Mouse (Mus musculus) E14TG2a.4 (cell line): ENCODE data around the gene Nlrp4f.

Experiments used
- H3K27me3 ChIP-seq: 2 replicates; pipeline ENCODE4 v1.6.1; 2014; ENCODE audit warnings: low read length, control low read depth; ENCODE audit not compliant: insufficient read depth
- H3K36me3 ChIP-seq: 2 replicates; pipeline ENCODE4 v1.6.1; 2014; ENCODE audit warnings: low read length, control low read depth; ENCODE audit not compliant: insufficient read depth
- H3K4me1 ChIP-seq: replicated peaks from 2 replicates; pipeline ENCODE4 v1.6.1; 2014; ENCODE audit warnings: low read depth, low read length, control low read depth
- H3K4me3 ChIP-seq: replicated peaks from 2 replicates; pipeline ENCODE4 v1.5.1; 2014; ENCODE audit warnings: mild to moderate bottlenecking, low read length
- H3K9me3 ChIP-seq: 2 replicates; pipeline ENCODE4 v1.6.1; 2014; ENCODE audit warnings: low read length, control low read depth
- CTCF ChIP-seq: conservative IDR thresholded peaks from 2 replicates; pipeline ENCODE4 v1.5.1; 2014; ENCODE audit warnings: low read length
- NANOG ChIP-seq: IDR thresholded peaks from 2 replicates; pipeline ENCODE4 v1.6.1; 2014; ENCODE audit warnings: borderline replicate concordance, low read length, mixed read lengths
- POU5F1 ChIP-seq: IDR thresholded peaks from 2 replicates; pipeline ENCODE4 v1.6.1; 2014; ENCODE audit warnings: low read length, borderline replicate concordance

Nlrp4f gene

DNA sequence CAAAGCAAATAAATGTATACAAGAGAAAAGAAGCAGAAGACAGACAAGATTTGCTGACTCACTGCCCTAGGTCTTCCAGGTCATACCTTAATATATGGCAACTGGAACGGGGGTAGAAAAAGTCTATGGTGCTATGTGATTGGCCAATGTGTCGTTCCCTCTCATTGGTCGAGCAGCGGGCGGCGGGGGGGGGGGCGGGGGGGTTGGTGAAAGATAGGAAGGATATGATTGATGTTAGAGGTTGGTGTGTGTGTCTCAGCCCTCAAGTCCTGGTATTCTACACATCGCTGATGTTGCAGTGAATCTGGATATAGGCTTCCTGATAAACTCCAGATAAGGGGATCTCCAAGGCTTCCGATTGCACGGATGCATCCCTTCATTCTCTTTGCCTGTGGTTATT, at the start of gene Nlrp4f:
TSS of gene Nlrp4f (minus strand) at position 101 of the 400 bp plus-strand sequence.
- TF ChIP-seq NANOG (no peak), CTCF (no peak)
- Histone ChIP-seq H3K4me1 (peaks cover 7% of the 10 kb centered on the region), H3K27me3 (no peaks in the 10 kb centered on the region), H3K9me3 (no peaks in the 10 kb centered on the region), H3K36me3 (no peaks in the 10 kb centered on the region), H3K4me3 (no peak within 1 kb of the TSS)

DNA sequence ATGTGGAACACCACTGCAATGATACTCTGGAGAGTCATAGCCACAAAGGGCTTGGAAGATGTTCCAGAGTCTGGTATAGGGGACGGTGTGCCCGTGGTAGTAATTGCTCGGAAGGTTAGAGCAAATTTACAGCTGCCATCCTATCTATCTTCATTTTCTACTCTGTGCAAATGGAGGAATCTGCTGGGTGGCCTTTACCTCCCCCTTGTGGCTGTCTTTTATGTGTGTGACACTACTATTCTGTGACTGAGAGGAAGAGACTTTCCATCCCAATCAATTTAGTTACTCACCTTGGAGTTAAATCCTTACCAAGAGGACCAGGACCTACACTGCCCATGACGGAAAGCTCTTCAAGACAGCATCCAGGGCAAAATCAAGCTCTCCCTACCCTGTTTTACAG, 37.5 kb upstream of the Nlrp4f start:
- H3K27me3 ChIP-seq: no peaks in the 10 kb centered on the region
- H3K4me3 ChIP-seq: 0 out of 2 replicates have a peak overlapping the region, but pooled peaks have one; percentile 95
- TF ChIP-seq NANOG (no peak), CTCF (peak; percentile 40)
- no peaks in the 10 kb centered on the region for H3K9me3 ChIP-seq
- peaks cover 30% of the 10 kb centered on the region for H3K36me3 ChIP-seq
- peaks cover 34% of the 10 kb centered on the region for H3K4me1 ChIP-seq

DNA sequence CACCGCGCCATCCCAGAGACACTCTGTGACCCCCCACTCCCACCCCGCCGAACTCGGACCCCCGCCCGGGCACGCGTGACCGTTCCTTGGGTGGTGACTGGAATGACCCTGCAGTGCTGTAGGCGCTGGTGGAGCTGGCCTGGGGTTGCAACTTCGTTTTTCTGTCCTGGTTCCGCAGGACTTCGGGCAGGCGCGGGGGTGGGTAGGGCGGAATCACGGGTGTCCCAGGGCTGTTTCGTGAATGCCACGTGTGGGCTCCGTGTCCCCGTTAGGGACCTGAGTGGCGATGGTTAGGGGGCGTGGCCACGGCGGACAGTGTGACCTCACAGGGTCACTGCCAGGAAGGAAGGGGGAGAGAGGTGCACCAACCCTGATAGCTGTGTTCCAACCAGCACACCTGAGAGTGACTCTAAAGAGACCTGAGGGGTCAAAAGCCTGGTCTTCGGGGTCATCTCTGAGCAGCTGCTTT, 36.6 kb upstream of the Nlrp4f start:
- TF ChIP-seq CTCF (no peak), POU5F1 (no peak), NANOG (no peak)
- H3K9me3 ChIP-seq: no peaks in the 10 kb centered on the region
- peaks cover 39% of the 10 kb centered on the region for H3K4me1 ChIP-seq
- peaks cover 22% of the 10 kb centered on the region for H3K36me3 ChIP-seq
- H3K27me3 ChIP-seq: no peaks in the 10 kb centered on the region
- peak overlapping the region; percentile 95 for H3K4me3 ChIP-seq

DNA sequence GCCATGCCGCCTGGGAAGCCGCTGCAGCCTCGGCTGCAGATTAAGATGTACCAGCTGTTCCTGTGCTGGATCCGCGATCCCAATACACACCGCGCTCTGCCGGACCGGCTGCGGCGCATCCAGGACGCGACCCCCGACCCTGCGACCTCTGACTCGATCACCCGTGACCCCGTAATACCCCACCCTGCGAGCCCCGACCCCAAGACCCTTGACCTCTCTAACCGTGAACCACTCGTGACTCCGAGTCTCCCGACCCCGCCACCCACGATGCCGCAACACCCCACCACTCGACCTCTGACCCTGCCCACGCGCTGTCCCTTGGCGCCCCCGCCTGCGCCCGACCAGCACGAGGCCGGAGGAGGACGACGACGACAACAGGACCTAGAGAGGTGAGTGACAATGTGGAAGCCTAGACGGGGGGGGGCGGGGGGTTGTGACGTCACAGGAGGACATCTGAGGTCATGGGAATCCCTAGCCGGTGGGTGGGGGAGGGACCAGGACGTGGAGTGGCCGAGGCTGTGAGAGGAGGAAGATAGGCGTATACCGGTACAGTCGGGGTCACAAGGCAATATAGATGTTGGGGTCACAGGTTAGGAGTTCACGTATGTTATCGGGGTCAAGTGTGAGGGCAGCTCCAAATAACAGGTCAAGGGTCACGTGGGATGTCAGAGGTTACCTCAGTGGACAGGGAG, 36.0 kb upstream of the Nlrp4f start:
- no peak for TF ChIP-seq POU5F1
- no peak for TF ChIP-seq CTCF
- H3K36me3 ChIP-seq: peaks cover 21% of the 10 kb centered on the region
- H3K27me3 ChIP-seq: no peaks in the 10 kb centered on the region
- peak overlapping the region; percentile 95 for H3K4me3 ChIP-seq
- peaks cover 45% of the 10 kb centered on the region for H3K4me1 ChIP-seq
- no peaks in the 10 kb centered on the region for H3K9me3 ChIP-seq

DNA sequence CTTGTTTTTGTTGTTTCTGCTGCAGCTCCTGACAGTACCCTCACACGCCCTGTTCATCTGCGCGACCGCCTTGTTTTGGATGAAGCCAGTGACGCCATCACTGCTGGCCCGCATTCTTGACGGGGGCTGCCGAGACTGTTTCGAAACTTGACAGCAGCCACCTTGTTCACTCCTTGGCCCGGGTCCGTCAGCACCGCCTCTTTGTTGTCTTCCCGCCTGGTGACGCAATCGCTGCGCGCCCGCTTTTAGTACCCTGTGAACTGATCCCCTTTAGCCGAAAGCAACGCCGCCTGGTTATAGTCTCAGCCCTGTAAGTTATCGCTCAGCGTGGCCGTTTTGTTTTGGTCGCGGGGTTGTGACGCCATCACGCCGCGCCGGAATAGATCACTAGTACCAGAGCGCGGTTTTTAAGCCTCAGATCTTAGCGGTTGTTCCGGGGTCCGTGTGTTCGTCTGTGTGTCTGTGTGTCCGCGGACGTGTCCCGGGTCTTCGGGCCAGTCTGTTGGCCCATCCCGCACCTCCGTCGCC, 35.4 kb upstream of the Nlrp4f start:
- Histone ChIP-seq H3K9me3 (no peaks in the 10 kb centered on the region), H3K4me1 (peaks cover 46% of the 10 kb centered on the region), H3K4me3 (peak overlapping the region; percentile 95), H3K27me3 (no peaks in the 10 kb centered on the region), H3K36me3 (peaks cover 21% of the 10 kb centered on the region)
- TF ChIP-seq CTCF (no peak), NANOG (no peak), POU5F1 (no peak)

DNA sequence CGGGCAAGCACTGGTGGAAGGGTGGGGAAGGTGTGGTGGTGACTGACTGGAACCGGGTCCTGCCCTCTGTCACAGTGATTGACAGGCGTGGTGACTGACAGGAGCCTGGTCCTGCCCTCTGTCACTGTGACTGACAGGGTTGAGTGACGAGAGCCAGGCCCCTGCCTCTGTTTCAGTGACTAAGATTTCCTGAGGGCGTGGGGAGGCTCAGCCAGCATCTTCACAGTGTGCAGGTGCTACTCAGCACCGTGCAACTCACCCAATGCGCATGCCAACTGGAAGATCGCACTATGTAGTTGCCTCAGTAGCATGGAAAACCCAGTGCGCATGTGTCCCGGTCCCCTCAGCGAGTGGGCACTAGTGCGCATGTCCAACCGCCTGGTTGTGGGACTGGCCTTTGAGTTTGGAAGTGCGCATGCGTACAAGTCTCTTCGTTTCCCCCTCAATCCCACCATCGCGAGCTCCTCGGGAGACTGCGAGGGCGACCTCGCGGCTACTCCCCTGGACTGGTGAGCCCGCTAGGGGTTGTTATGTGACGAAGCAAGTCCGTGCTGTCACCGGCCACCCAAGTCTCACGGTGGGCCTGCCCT, 34.8 kb upstream of the Nlrp4f start:
- Histone ChIP-seq H3K9me3 (no peaks in the 10 kb centered on the region), H3K27me3 (no peaks in the 10 kb centered on the region), H3K4me3 (peak overlapping the region; percentile 95), H3K4me1 (peaks cover 46% of the 10 kb centered on the region), H3K36me3 (peaks cover 16% of the 10 kb centered on the region)
- no peak for TF ChIP-seq POU5F1
- TF ChIP-seq CTCF: no peak
- TF ChIP-seq NANOG: no peak

DNA sequence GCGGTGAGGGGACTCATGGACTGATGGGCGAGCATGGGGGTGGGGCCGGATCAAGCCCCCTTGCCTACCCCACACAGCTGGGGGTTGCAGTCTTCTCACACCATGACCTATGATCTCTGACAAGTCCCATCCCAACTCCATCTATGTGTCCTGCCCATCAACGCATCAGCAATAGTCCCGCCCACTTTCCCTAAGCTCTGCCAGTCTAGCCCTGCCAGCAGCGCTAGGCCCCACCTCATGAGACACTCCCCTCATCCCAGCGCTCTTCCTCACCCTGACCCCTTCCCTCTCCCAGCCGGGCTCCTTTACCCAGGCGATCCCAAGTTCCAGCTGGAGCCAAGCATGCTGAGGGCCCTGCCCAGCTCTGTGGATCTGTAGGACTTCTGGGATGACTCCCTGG, 31.4 kb upstream of the Nlrp4f start:
- no peak for TF ChIP-seq CTCF
- TF ChIP-seq NANOG: no peak
- Histone ChIP-seq H3K4me3 (peak overlapping the region; percentile 65), H3K27me3 (no peaks in the 10 kb centered on the region), H3K9me3 (no peaks in the 10 kb centered on the region), H3K4me1 (peaks cover 29% of the 10 kb centered on the region), H3K36me3 (no peaks in the 10 kb centered on the region)

DNA sequence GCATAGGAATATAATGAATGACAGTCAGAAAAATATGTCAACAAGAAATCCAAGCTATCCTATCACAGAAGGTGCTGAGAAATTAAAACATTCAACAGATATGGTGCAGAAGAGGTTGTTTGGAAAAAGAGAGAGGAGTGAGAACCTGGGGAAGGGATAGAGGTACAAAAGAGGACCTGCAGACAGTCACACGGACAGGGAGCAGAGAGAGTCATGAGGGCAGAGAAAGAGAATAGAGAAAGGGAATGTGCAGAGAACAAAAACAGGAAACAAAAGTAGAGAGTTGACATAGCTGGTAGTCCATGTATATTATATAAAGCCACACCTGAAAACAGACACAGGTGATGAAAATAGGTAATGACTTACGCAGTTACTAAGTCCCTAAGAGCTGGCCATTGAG, 20.9 kb upstream of the Nlrp4f start:
- H3K36me3 ChIP-seq: no peaks in the 10 kb centered on the region
- TF ChIP-seq CTCF (no peak), POU5F1 (no peak), NANOG (no peak)
- no peak overlapping the region for H3K4me3 ChIP-seq
- H3K4me1 ChIP-seq: peaks cover 6% of the 10 kb centered on the region
- no peaks in the 10 kb centered on the region for H3K9me3 ChIP-seq
- no peaks in the 10 kb centered on the region for H3K27me3 ChIP-seq
